Mouse (Mus musculus) heart, adult 2 months (tissue): ENCODE measurements around the gene Apoa1.

ENCODE experiments used
- CTCF ChIP-seq: fragments of 200-600 bp; IDR thresholded peaks from 2 replicates; pipeline ENCODE4 v1.8.1; 2022; ENCODE audit warnings: antibody characterized with exemption, mild to moderate bottlenecking, moderate library complexity
- EP300 ChIP-seq: fragments of 200-500 bp; IDR thresholded peaks from 2 replicates; pipeline ENCODE4 v1.6.1; 2011; ENCODE audit warnings: low read depth, low read length, control low read depth; ENCODE audit not compliant: insufficient read depth
- POLR2A ChIP-seq: fragments of 200-500 bp; IDR thresholded peaks from 2 replicates; pipeline ENCODE4 v1.6.1; 2011; ENCODE audit warnings: mild to moderate bottlenecking, low read depth, low read length, control low read depth; ENCODE audit not compliant: insufficient read depth

- no peak for TF ChIP-seq CTCF
- no peak for TF ChIP-seq POLR2A
- TF ChIP-seq EP300 = no peak
These were observed 6.8 kb downstream of the Apoa1 start for GRCm38 (mm10) chr9:46235196-46235595.
